Mouse (Mus musculus) stomach, postnatal 0 days (tissue): ENCODE data around the gene Ryr2. TPM values are rescaled to one million over a fixed set of nuclear protein-coding genes. Genes with fewer than 3 reads are reported as not detected.

Source experiments
- ATAC-seq: fragments of 200-750 bp; cut with Nextera tagmentation; 2 replicates; pipeline ENCODE4 v1.8.0; 2017; ENCODE audit not compliant: low FRiP score, low TSS enrichment
- DNase-seq: peaks from one replicate; pipeline ENCODE4 v3.0.0-alpha.2; 2016; ENCODE audit warnings: low spot score
- H3K27ac ChIP-seq: fragments of 300-500 bp; sonication (generic); replicated peaks from 2 replicates; pipeline ENCODE4 v1.5.1; 2014; ENCODE audit warnings: mild to moderate bottlenecking, control low read depth
- H3K27me3 ChIP-seq: fragments of 300-500 bp; sonication (generic); 2 replicates; pipeline ENCODE4 v1.6.1; 2014; ENCODE audit warnings: low read length; ENCODE audit not compliant: control insufficient read depth, insufficient read depth
- H3K36me3 ChIP-seq: fragments of 300-500 bp; sonication (generic); 2 replicates; pipeline ENCODE4 v1.6.1; 2014; ENCODE audit warnings: low read length, mixed read lengths; ENCODE audit not compliant: control insufficient read depth, insufficient read depth
- H3K4me1 ChIP-seq: fragments of 300-500 bp; sonication (generic); replicated peaks from 2 replicates; pipeline ENCODE4 v1.6.1; 2014; ENCODE audit warnings: antibody characterized with exemption; ENCODE audit not compliant: control insufficient read depth, insufficient read depth
- H3K4me2 ChIP-seq: fragments of 300-500 bp; sonication (generic); replicated peaks from 2 replicates; pipeline ENCODE4 v1.6.1; 2014; ENCODE audit warnings: low read depth, mild to moderate bottlenecking, control low read depth, moderate library complexity
- H3K4me3 ChIP-seq: fragments of 300-500 bp; sonication (generic); 2 replicates; pipeline ENCODE4 v1.5.1; 2014; ENCODE audit warnings: low read depth, low read length, control low read depth
- H3K9ac ChIP-seq: fragments of 300-500 bp; sonication (generic); 2 replicates; pipeline ENCODE4 v1.6.1; 2014; ENCODE audit warnings: mild to moderate bottlenecking, low read length, control low read depth, mixed read lengths
- H3K9me3 ChIP-seq: fragments of 300-500 bp; sonication (generic); 2 replicates; pipeline ENCODE4 v1.6.1; 2016; ENCODE audit warnings: low read length; ENCODE audit not compliant: control insufficient read depth
- CTCF ChIP-seq: IDR thresholded peaks from 2 replicates; pipeline ENCODE4 v1.5.1; 2016; ENCODE audit warnings: antibody characterized with exemption, low read depth, mild to moderate bottlenecking, moderate library complexity
- EP300 ChIP-seq: optimal IDR thresholded peaks from 2 replicates; pipeline ENCODE3; 2016; ENCODE audit warnings: antibody characterized with exemption
- WGBS: fragments of 180-500 bp; shearing (Covaris S2); extraction: QIAGEN DNeasy Blood & Tissue Kit; methylation state at CpG from one replicate; pipeline ENCODE4 v1.1.7; 2014; 5-methylcytosine and 5-hydroxymethylcytosine counted together
- polyA plus RNA-seq: library from polyadenylated mRNA; unstranded; fragments of >200 nt; fragmentation: Nextera tagmentation; extraction: Ambion mirVana; gene quantifications from 2 replicates; pipeline ENCODE4 v1.2.1, GENCODE M21; 2015

The Ryr2 gene
- polyA plus RNA-seq, 1 experiment from 2014 or later: 0.61 TPM

- TF ChIP-seq CTCF (no peak), EP300 (no peak)
- H3K36me3 ChIP-seq: no peaks in the 10 kb centered on the region
- DNase-seq (no peak), ATAC-seq (no peak)
- H3K9ac ChIP-seq: no peak overlapping the region
- no peak overlapping the region for H3K4me2 ChIP-seq
- H3K27ac ChIP-seq: no peak overlapping the region
- H3K4me3 ChIP-seq: no peak overlapping the region
- no peaks in the 10 kb centered on the region for H3K27me3 ChIP-seq
- H3K9me3 ChIP-seq: no peaks in the 10 kb centered on the region
- 77% methylated on average over 2 of the region's 2 CpGs for WGBS
- no peaks in the 10 kb centered on the region for H3K4me1 ChIP-seq
These were observed 237.8 kb downstream of the Ryr2 start for GRCm38 (mm10) chr13:11868979-11869378.

- Histone ChIP-seq H3K27ac (no peak overlapping the region), H3K9me3 (no peaks in the 10 kb centered on the region), H3K4me1 (no peaks in the 10 kb centered on the region), H3K4me3 (no peak overlapping the region), H3K27me3 (no peaks in the 10 kb centered on the region), H3K4me2 (no peak overlapping the region), H3K9ac (no peak overlapping the region), H3K36me3 (no peaks in the 10 kb centered on the region)
- WGBS: 53% methylated on average over 7 of the region's 7 CpGs
- DNase-seq: no peak
- TF ChIP-seq EP300: no peak
- no peak for TF ChIP-seq CTCF
- ATAC-seq: no peak
These were observed 238.7 kb downstream of the Ryr2 start for GRCm38 (mm10) chr13:11868056-11868455.

GRCm38 (mm10) chr13:11865261-11865660 is 241.5 kb downstream of the Ryr2 start:
- H3K4me3 ChIP-seq: no peak overlapping the region
- WGBS: 81% methylated on average over 3 of the region's 3 CpGs
- DNase-seq (no peak), ATAC-seq (no peak)
- no peaks in the 10 kb centered on the region for H3K27me3 ChIP-seq
- no peaks in the 10 kb centered on the region for H3K36me3 ChIP-seq
- no peak overlapping the region for H3K4me2 ChIP-seq
- H3K27ac ChIP-seq: no peak overlapping the region
- TF ChIP-seq EP300 (no peak), CTCF (no peak)
- H3K9ac ChIP-seq: no peak overlapping the region
- no peaks in the 10 kb centered on the region for H3K4me1 ChIP-seq
- no peaks in the 10 kb centered on the region for H3K9me3 ChIP-seq

GRCm38 (mm10) chr13:11851691-11852090 is 255.1 kb downstream of the Ryr2 start:
- Histone ChIP-seq H3K9me3 (no peaks in the 10 kb centered on the region), H3K4me3 (no peak overlapping the region), H3K4me1 (no peaks in the 10 kb centered on the region), H3K27me3 (no peaks in the 10 kb centered on the region), H3K4me2 (no peak overlapping the region), H3K27ac (no peak overlapping the region), H3K36me3 (no peaks in the 10 kb centered on the region), H3K9ac (no peak overlapping the region)
- ATAC-seq: no peak
- 54% methylated on average over 3 of the region's 3 CpGs for WGBS
- DNase-seq: no peak
- no peak for TF ChIP-seq EP300
- no peak for TF ChIP-seq CTCF

GRCm38 (mm10) chr13:11843889-11844288 is 262.9 kb downstream of the Ryr2 start:
- 86% methylated on average over 1 of the region's 1 CpGs for WGBS

GRCm38 (mm10) chr13:11837870-11838269 is 268.9 kb downstream of the Ryr2 start:
- WGBS: 91% methylated on average over 3 of the region's 3 CpGs
- Histone ChIP-seq H3K4me1 (no peaks in the 10 kb centered on the region), H3K27ac (no peak overlapping the region), H3K4me2 (no peak overlapping the region), H3K9me3 (no peaks in the 10 kb centered on the region), H3K27me3 (no peaks in the 10 kb centered on the region), H3K4me3 (no peak overlapping the region), H3K36me3 (no peaks in the 10 kb centered on the region), H3K9ac (no peak overlapping the region)
- no peak for TF ChIP-seq CTCF
- no peak for TF ChIP-seq EP300
- ATAC-seq: no peak
- no peak for DNase-seq

More at GRCm38 (mm10) chr13:11843889-11844288, 262.9 kb downstream of the Ryr2 start:
- Histone ChIP-seq H3K27me3 (no peaks in the 10 kb centered on the region), H3K4me3 (no peak overlapping the region), H3K9me3 (no peaks in the 10 kb centered on the region), H3K4me2 (no peak overlapping the region), H3K27ac (no peak overlapping the region), H3K9ac (no peak overlapping the region), H3K36me3 (no peaks in the 10 kb centered on the region), H3K4me1 (no peaks in the 10 kb centered on the region)
- ATAC-seq: no peak
- DNase-seq: no peak
- TF ChIP-seq EP300 (no peak), CTCF (0 out of 2 replicates have a peak, but pooled peaks have one; percentile 1)
